Mouse (Mus musculus) bone marrow, adult 2 months (tissue): ENCODE measurements around the gene Sspn. TPM values are rescaled to one million over a fixed set of nuclear protein-coding genes. Genes with fewer than 3 reads are reported as not detected.

ENCODE experiments used
- H3K27ac ChIP-seq: fragments of 200-500 bp; 2 replicates; pipeline ENCODE4 v1.5.1; 2012; ENCODE audit warnings: low read depth, mild to moderate bottlenecking, control low read depth, inconsistent platforms, low read length; ENCODE audit not compliant: control insufficient read depth, poor library complexity, insufficient read depth
- H3K4me1 ChIP-seq: fragments of 200-500 bp; 2 replicates; pipeline ENCODE4 v1.6.1; 2011; ENCODE audit warnings: low read length; ENCODE audit not compliant: control insufficient read depth, insufficient read depth
- H3K4me3 ChIP-seq: fragments of 200-500 bp; replicated peaks from 2 replicates; pipeline ENCODE3; 2011; ENCODE audit warnings: mild to moderate bottlenecking, low read depth, low read length, control low read depth; ENCODE audit not compliant: control insufficient read depth
- CTCF ChIP-seq: fragments of 200-500 bp; IDR thresholded peaks from 2 replicates; pipeline ENCODE4 v1.5.1; 2011; ENCODE audit warnings: low read length, control low read depth; ENCODE audit not compliant: control insufficient read depth, insufficient read depth
- POLR2A ChIP-seq: fragments of 200-500 bp; IDR thresholded peaks from 2 replicates; pipeline ENCODE4 v1.6.1; 2011; ENCODE audit warnings: low read depth, mild to moderate bottlenecking, control low read depth, low read length, borderline replicate concordance; ENCODE audit not compliant: control insufficient read depth
- WGBS: fragments of 180-500 bp; shearing (Covaris S2); methylation state at CpG from one replicate; pipeline ENCODE4 v1.1.7; 2018; 5-methylcytosine and 5-hydroxymethylcytosine counted together
- polyA plus RNA-seq: library from polyadenylated mRNA; stranded (reverse); fragments of >200 nt; gene quantifications from 2 replicates; pipeline ENCODE4 v1.2.4, GENCODE M21; 2011; ENCODE audit warnings: low replicate concordance; ENCODE audit not compliant: missing spikeins, insufficient read depth, insufficient read length

Gene Sspn
- polyA plus RNA-seq, 1 experiment, result 2.0 TPM

DNA sequence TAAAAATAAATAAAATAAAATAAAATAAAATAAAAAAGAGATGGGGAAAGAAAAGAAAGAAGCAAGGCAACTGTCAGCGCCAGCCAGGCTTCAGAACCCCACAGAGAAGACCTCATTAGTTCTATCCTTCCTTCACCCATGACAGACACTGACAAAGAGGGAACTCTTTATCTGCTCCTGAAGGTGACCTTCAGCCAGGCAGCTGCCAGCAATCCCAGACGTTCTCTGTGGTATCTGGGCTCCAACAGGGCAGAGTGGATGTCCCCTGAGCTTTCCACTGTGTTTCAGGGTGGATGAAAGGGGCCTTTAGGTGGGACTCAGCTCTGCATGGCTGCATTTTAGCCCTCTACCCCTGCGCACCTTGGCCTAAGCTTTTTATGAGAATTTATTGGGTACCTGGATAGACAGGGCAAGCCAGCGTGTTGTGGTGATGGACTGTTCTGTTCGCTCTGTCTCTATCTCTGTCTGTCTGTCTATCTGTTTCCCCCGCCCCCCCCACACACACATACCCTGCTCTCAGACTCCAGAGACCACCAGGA is 26.1 kb downstream of the Sspn start:
- no peak for TF ChIP-seq POLR2A
- TF ChIP-seq CTCF, result no peak
- WGBS, result 82% methylated on average over 6 of the region's 6 CpGs
- Histone ChIP-seq H3K4me1 (no peaks in the 10 kb centered on the region; the same call in 1 of the 2 replicates), H3K4me3 (no peak overlapping the region), H3K27ac (no peak overlapping the region)

DNA sequence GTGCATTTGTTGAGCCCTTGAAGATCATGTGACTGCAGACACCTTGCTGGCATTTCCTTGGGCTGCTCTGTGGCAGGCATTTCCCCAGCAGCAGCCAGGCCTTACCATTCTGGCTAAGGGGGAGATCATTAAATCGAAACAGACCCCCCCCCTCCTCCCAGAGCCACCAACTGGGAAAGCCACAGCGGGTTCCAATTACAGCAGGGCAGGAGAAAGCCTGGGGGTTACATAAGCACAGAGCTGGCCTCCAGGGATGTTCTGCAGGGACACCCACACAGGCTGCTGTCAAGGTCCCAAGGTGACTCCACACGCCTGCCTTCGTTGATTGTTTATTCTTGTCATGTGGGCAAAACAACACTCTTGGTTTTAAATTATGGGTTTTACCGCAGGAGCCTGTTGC is 26.6 kb downstream of the Sspn start:
- WGBS, result 39% methylated on average over 5 of the region's 5 CpGs
- TF ChIP-seq CTCF (no peak), POLR2A (no peak)
- Histone ChIP-seq H3K27ac (no peak overlapping the region), H3K4me1 (no peaks in the 10 kb centered on the region; the same call in 1 of the 2 replicates), H3K4me3 (no peak overlapping the region)

DNA sequence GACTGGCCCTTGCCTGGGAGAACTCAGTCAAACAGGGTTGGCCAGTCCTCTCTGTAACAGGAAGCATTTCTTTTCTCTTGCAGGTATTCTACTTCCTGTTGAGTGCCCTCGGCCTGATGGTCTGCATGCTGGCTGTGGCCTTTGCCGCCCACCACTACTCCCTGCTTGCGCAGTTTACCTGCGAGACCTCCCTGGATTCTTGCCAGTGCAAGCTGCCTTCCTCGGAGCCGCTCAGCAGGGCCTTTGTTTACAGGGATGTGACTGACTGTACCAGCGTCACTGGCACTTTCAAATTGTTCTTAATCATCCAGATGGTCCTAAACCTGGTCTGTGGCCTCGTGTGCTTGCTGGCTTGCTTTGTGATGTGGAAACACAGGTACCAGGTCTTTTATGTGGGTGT is 29.6 kb downstream of the Sspn start:
- Histone ChIP-seq H3K4me1 (no peaks in the 10 kb centered on the region; the same call in 1 of the 2 replicates), H3K27ac (no peak overlapping the region), H3K4me3 (no peak overlapping the region)
- WGBS, result 61% methylated on average over 8 of the region's 8 CpGs
- TF ChIP-seq POLR2A, result no peak
- no peak for TF ChIP-seq CTCF

DNA sequence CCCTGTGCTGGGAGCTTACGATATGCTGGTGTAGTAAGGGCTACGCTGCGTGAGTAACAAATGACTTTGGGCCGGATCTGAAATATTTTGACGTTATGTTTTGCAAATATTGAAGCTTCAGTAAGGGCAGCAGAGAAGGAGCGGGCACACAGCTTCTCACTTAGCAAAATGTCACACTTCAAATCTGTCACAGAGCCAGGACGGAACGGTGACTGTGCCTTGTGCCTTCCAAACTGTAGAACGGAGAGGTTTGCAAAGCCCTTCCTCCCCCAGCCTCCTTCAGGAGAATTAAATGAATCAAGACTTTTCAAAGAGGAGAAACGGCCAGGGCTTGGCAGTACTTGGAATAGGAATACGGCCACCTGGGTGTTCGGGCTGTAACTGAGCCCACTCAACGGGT is 32.5 kb downstream of the Sspn start:
- H3K4me1 ChIP-seq, result no peaks in the 10 kb centered on the region; the same call in 1 of the 2 replicates
- no peak overlapping the region for H3K27ac ChIP-seq
- H3K4me3 ChIP-seq, result no peak overlapping the region
- WGBS, result 87% methylated on average over 13 of the region's 13 CpGs
- no peak for TF ChIP-seq POLR2A
- TF ChIP-seq CTCF, result no peak

DNA sequence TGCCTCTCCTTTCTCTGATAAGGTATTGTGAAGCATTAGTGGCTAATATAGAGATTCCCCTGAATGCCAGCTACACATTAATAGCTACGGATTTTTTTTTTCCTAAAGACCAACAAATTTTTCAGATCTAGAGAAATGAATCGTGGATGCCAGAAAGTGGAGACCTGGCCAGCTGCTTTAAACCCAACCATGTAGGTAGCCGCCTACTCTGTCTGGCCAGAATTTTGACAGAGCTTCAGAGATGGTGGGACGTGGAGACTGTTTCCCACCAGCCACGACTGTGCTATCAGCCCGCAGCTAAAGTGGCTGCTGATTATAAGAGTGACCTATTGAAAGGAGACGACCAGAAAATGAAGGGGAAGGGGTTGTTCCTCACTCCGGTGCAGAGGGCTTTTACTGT is 36.3 kb downstream of the Sspn start:
- Histone ChIP-seq H3K4me1 (no peaks in the 10 kb centered on the region; the same call in 1 of the 2 replicates), H3K4me3 (no peak overlapping the region), H3K27ac (no peak overlapping the region)
- 76% methylated on average over 8 of the region's 8 CpGs for WGBS
- TF ChIP-seq POLR2A (no peak), CTCF (no peak)

DNA sequence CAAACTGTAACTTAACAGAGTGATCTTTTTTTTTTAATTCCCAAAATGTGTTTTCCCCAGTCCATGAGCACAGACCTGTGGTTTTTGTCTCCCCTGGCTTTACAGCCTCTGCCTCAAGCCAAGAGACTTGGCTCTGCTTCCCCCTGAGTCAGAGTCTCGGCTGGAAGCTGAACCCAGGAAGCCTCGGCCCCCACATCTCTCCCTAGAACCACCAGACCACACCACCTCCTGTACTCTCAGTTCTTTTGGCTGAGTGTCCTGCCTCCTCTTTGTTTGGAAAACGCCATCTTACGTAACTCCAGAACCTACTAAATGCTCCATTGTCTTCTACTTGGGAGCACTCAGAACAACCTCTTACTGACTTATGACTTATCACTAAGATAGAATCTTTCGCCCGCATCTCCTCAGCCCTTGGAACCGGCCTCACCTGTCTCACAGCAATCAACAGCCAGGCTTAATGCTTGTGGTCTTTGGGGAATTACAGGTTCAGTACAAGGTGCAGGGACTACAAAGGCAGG is 36.9 kb downstream of the Sspn start:
- Histone ChIP-seq H3K27ac (no peak overlapping the region), H3K4me1 (peaks cover 1% of the 10 kb centered on the region; the same call in 1 of the 2 replicates), H3K4me3 (no peak overlapping the region)
- TF ChIP-seq POLR2A (no peak), CTCF (no peak)
- 68% methylated on average over 7 of the region's 7 CpGs for WGBS

DNA sequence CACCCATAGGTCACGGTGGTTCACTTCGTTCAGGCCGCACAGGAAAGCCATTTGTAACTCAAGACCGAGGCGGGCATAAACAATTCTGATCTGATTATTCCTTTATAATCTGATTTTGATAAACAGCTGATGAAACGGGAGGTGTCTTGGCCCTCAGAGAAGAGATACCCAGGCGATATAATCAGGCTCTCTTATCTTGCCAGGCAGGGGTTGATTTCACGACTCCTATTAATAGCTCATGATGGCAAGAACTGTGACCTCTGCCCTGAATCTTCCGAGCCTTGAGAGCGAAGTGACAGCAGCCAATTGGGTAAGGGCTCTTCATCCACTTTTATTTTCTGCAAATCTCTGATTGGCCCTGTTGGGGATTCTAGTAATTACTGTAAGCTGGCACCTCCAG is 37.4 kb downstream of the Sspn start:
- WGBS, result 76% methylated on average over 10 of the region's 10 CpGs
- TF ChIP-seq POLR2A (no peak), CTCF (no peak)

DNA sequence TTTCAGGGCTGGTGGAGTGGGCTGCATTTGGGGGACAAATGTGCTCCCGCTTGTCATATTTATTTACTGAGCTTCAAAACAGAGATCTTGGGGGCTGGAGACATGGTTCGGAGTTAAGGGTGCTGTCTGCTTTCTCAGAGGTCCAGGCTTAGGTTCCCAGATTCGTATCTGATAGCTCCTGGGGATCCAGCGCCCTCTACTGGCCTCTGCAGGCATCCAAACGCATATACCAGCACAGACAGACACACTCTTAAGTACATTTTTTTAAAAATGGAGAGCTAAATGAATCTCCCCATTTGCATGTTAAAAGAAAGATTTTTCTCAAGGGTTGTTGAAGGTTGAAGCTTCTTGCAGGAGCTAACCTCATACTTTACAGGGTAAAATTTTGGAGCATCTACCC is 38.1 kb downstream of the Sspn start:
- Histone ChIP-seq H3K4me1 (peaks cover 1% of the 10 kb centered on the region; the same call in 1 of the 2 replicates), H3K27ac (no peak overlapping the region), H3K4me3 (no peak overlapping the region)
- WGBS, result 82% methylated on average over 5 of the region's 5 CpGs
- TF ChIP-seq CTCF (peak; percentile 24; the same call in 1 of the 2 replicates), POLR2A (no peak)

More for the DNA sequence above, 37.4 kb downstream of the Sspn start:
- Histone ChIP-seq H3K4me3 (no peak overlapping the region), H3K27ac (no peak overlapping the region), H3K4me1 (peaks cover 1% of the 10 kb centered on the region; the same call in 1 of the 2 replicates)

DNA sequence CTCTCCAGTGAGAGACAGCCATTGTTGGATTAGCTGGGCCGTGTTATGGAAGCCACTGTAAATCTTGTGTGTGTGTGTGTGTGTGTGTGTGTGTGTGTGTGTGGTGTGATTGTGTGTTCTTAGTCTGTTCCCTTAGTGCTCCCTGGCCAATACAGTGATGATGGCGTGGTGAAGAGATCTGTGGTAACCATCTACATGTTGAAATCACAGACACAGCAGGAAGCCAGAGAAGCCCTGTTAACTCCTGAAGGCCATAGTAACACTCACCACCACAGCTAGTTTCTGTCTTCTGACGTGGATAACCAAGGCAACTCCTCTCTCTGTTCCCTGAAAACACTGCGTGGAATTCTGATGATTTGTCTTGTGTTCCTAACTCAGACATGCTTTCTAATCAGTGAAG is 40.7 kb downstream of the Sspn start:
- Histone ChIP-seq H3K4me1 (peaks cover 1% of the 10 kb centered on the region; the same call in 1 of the 2 replicates), H3K4me3 (no peak overlapping the region), H3K27ac (no peak overlapping the region)
- 64% methylated on average over 4 of the region's 4 CpGs for WGBS
- TF ChIP-seq CTCF (no peak), POLR2A (no peak)

DNA sequence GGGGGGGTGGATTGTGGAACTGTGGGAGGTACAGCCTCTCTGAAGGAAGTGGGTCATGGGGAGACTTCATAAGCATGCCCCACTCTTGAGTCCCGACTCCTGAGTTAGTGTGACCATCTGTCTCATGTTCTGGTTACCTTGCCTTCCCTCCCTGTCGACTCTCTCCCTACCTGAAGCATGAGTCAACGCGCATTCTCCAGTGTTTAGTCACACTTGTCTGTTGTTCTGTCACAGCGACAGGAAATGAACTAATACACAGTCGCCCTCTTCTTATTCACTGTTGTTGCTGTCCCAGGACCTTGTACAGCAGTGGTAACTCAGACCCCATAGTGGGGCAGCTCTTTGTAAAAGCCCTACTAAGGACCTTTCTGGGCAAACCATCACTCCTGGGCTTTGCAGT is 41.4 kb downstream of the Sspn start:
- TF ChIP-seq POLR2A, result no peak
- no peak for TF ChIP-seq CTCF
- Histone ChIP-seq H3K27ac (no peak overlapping the region), H3K4me1 (peaks cover 1% of the 10 kb centered on the region; the same call in 1 of the 2 replicates), H3K4me3 (no peak overlapping the region)
- WGBS, result 65% methylated on average over 6 of the region's 6 CpGs
